Mouse (Mus musculus) urinary bladder, postnatal 36 days (tissue): ENCODE measurements around the gene Olfr596.
"Not testable (repeated sequence)": the region's sequence is repeated elsewhere in the genome, so short reads cannot be mapped to it uniquely, and the experiment has no call there.

Source experiments
- DNase-seq, 2 experiments: peaks; one replicate each; pipeline ENCODE4 v3.0.0; 2022; ENCODE audit warnings: low spot score in 2 of 2, mixed read lengths in 1 of 2

Olfr596 gene

DNA sequence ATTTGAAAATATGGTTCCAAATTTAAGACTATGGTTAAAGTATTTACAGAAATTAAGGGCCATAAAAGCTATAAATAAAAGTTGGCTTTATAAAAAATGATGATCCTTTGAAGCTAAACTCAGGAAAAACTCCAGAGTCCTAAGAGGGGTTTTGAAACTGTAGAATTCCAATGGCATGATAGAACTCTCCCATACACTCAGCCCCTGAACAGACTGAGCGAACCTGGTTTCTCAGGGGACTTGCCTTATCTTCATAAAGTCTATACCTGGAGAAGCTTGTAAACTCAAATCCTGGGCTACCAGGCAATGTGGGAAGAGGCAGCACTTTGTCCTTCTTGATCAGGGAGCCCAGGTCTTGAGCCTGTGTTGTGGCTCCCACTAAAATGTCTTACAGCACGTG, at the start of gene Olfr596:
TSS of gene Olfr596 (plus strand) at position 301 of the 400 bp plus-strand sequence.
- DNase-seq: not testable (repeated sequence)

DNA sequence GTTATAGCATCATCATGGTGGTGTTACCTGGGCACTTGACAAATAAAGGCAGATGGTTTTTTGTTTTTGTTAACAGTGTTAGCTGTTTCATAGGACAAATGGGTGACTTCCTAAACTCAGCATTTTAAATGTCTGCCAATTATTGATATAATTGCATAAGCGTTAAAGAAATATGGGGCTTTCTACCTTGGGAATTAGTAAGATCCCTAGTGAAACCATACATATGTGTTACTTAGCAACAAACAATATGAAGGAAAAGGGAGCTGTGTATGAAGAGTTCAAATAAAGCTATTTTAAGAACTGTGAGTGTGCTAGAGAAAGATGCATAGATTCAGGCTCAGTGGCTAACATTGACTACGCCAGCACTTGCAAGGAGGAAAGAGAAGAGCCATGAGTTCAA, 10.6 kb downstream of the Olfr596 start, which contains the start of gene Olfr597:
TSS of gene Olfr597 (plus strand) at position 301 of the 400 bp plus-strand sequence.
- DNase-seq: not testable (repeated sequence)

- no peak for DNase-seq
Observed at GRCm38 (mm10) chr7:103323268-103323667, 17.8 kb downstream of the Olfr596 start, which contains the start of gene Olfr598. TSS of gene Olfr598 (plus strand) at chr7:103323568.

GRCm38 (mm10) chr7:103335617-103336016, 30.2 kb downstream of the Olfr596 start, which contains the start of gene Olfr599:
TSS of gene Olfr599 (plus strand) at chr7:103335917.
- no peak for DNase-seq

DNA sequence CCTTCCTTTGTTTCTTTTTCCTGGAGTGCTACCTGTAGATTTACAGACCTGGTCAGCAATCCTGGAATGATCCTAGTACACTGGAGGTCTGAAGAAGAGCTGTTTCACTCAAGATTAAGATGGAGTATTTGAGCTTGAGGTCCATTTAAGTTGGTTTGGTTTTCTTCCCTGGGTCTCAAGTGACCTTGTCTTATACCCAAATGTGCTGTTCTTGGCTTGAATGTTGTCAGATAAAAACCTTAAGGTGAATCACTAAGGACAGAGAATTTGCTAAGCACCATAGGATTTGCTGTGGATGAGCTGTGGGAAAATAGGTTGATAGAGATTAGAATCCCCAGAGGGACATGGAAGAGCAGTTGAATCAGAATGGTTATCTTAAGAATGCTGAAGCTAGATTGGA, 44.1 kb downstream of the Olfr596 start, which contains the start of gene Olfr600:
TSS of gene Olfr600 (minus strand) at position 101 of the 400 bp plus-strand sequence.
- DNase-seq: no peak
